Mouse (Mus musculus) liver, postnatal 0 days (tissue): ENCODE results near the gene Camta2. TPM values are rescaled to one million over a fixed set of nuclear protein-coding genes. Genes with fewer than 3 reads are reported as not detected.

Experiments
- ATAC-seq: fragments of 200-750 bp; cut with Nextera tagmentation; 2 replicates; pipeline ENCODE4 v1.8.0; 2017; ENCODE audit warnings: mild to moderate bottlenecking, moderate library complexity
- DNase-seq: peaks from one replicate; pipeline ENCODE4 v3.0.0-alpha.2; 2016
- H3K27ac ChIP-seq: fragments of 300-500 bp; sonication (generic); 2 replicates; pipeline ENCODE4 v1.5.1; 2014; ENCODE audit warnings: antibody characterized with exemption, moderate library complexity, mild to moderate bottlenecking, low read depth
- H3K27me3 ChIP-seq: fragments of 300-500 bp; sonication (generic); 2 replicates; pipeline ENCODE4 v1.6.1; 2014; ENCODE audit warnings: low read length, control low read depth, mixed read lengths; ENCODE audit not compliant: insufficient read depth
- H3K36me3 ChIP-seq: fragments of 300-500 bp; sonication (generic); replicated peaks from 2 replicates; pipeline ENCODE4 v1.6.1; 2014; ENCODE audit warnings: mild to moderate bottlenecking, control low read depth, low read length, moderate library complexity, mixed read lengths; ENCODE audit not compliant: insufficient read depth
- H3K4me1 ChIP-seq: fragments of 300-500 bp; sonication (generic); 2 replicates; pipeline ENCODE4 v1.6.1; 2014; ENCODE audit warnings: antibody characterized with exemption, mild to moderate bottlenecking, control low read depth; ENCODE audit not compliant: insufficient read depth
- H3K4me2 ChIP-seq: fragments of 300-500 bp; sonication (generic); 2 replicates; pipeline ENCODE4 v1.6.1; 2014; ENCODE audit warnings: low read depth, mild to moderate bottlenecking, low read length, moderate library complexity, mixed read lengths
- H3K4me3 ChIP-seq: fragments of 300-500 bp; sonication (generic); 2 replicates; pipeline ENCODE4 v1.5.1; 2014; ENCODE audit warnings: low read depth, low read length
- H3K9ac ChIP-seq: fragments of 300-500 bp; sonication (generic); replicated peaks from 2 replicates; pipeline ENCODE4 v1.6.1; 2014; ENCODE audit warnings: mild to moderate bottlenecking, moderate library complexity
- H3K9me3 ChIP-seq: fragments of 300-500 bp; sonication (generic); 2 replicates; pipeline ENCODE4 v1.6.1; 2016; ENCODE audit warnings: mild to moderate bottlenecking, control low read depth, low read length, mixed read lengths
- CTCF ChIP-seq: sonication (generic); IDR thresholded peaks from 2 replicates; pipeline ENCODE4 v1.5.1; 2016; ENCODE audit warnings: antibody characterized with exemption, low read depth
- EP300 ChIP-seq: IDR thresholded peaks from 2 replicates; pipeline ENCODE4 v1.6.1; 2016; ENCODE audit warnings: antibody characterized with exemption, low read depth, mild to moderate bottlenecking
- WGBS: fragments of 180-500 bp; shearing (Covaris S2); extraction: QIAGEN DNeasy Blood & Tissue Kit; methylation state at CpG from one replicate; pipeline ENCODE4 v1.1.7; 2014; ENCODE audit not compliant: insufficient replicate concordance; 5-methylcytosine and 5-hydroxymethylcytosine counted together
- polyA plus RNA-seq: library from polyadenylated mRNA; unstranded; fragments of >200 nt; fragmentation: Nextera tagmentation; extraction: Ambion mirVana; gene quantifications from 2 replicates; pipeline ENCODE4 v1.2.1, GENCODE M21; 2015

Camta2 gene
- 2.8 and 3.4 TPM in 2 replicates for polyA plus RNA-seq

- no peaks in the 10 kb centered on the region for H3K9me3 ChIP-seq
- H3K4me3 ChIP-seq, result peak within 1 kb of the TSS; percentile 74
- peak within 1 kb of the TSS; percentile 97 for H3K4me2 ChIP-seq
- peak within 1 kb of the TSS; percentile 81 for H3K27ac ChIP-seq
- H3K27me3 ChIP-seq, result no peaks in the 10 kb centered on the region
- under 1% methylated on average over 32 of the region's 55 CpGs for WGBS
- ATAC-seq (peak; percentile 58), DNase-seq (peak; percentile 82)
- TF ChIP-seq CTCF, result peak; percentile 63
- no peak for TF ChIP-seq EP300
- H3K4me1 ChIP-seq, result peaks cover 13% of the 10 kb centered on the region
- peak within 1 kb of the TSS; percentile 86 for H3K9ac ChIP-seq
- H3K36me3 ChIP-seq, result peaks cover 21% of the 10 kb centered on the region
These were observed at the start of gene Camta2 for GRCm38 (mm10) chr11:70687601-70688199. TSS of gene Camta2 (minus strand) at chr11:70688105.

DNA sequence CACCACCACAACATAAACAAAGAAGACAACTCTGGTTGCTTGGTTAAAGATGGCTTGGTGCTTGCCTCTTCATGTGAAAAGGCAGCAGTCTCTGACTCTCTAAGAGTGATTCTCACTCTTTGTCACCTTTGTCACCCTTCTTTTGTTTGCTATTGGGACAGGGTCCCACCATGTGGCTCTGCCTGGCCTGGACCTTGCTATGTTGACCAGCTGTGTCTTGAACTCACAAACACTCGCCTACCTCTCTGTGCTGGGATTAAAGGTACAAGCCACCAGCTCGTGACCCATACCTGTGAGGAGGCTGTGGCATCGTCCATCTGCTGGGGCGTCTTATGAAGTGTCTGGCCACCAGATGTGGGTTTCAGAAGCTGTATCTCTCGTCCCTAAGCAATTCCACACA lies 45.4 kb upstream of the Camta2 start:
- H3K9ac ChIP-seq, result no peak overlapping the region
- H3K27me3 ChIP-seq, result no peaks in the 10 kb centered on the region
- no peaks in the 10 kb centered on the region for H3K9me3 ChIP-seq
- ATAC-seq, result no peak
- H3K4me3 ChIP-seq, result no peak overlapping the region
- 52% methylated on average over 5 of the region's 5 CpGs for whole genome bisulfite sequencing
- no peak overlapping the region for H3K4me2 ChIP-seq
- H3K36me3 ChIP-seq, result peaks cover 4% of the 10 kb centered on the region
- TF ChIP-seq EP300 (no peak), CTCF (no peak)
- no peak for DNase-seq
- H3K4me1 ChIP-seq, result peaks cover 7% of the 10 kb centered on the region; the same call in 1 of the 2 replicates
- H3K27ac ChIP-seq, result no peak overlapping the region

DNA sequence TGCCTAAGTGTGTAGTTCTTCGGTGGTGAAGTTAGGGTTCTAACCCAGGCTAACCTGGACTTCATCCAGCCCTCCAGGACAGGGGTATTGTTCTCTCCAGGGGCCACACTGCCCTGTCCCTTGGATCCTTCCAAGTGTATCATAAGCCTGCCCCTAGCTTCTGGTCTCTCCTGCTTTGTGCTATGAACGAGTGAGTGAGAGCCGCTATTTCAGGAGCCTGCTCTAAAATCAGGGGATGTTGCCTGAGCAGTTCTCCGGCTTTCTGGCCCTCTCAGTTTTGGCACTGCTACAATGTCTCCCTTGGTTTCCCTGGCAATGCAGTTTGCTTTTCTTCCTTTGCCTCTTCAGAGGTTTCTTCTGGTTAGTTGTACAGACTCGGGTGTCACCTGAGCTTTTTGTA lies 43.3 kb upstream of the Camta2 start:
- H3K4me2 ChIP-seq, result peak overlapping the region; percentile 32; the same call in 1 of the 2 replicates
- 60% methylated on average over 5 of the region's 5 CpGs for WGBS
- TF ChIP-seq EP300 (no peak), CTCF (no peak)
- peaks cover 7% of the 10 kb centered on the region; the same call in 1 of the 2 replicates for H3K4me1 ChIP-seq
- 0 out of 2 replicates have a peak overlapping the region, but pooled peaks have one; percentile 38 for H3K9ac ChIP-seq
- peaks cover 20% of the 10 kb centered on the region for H3K36me3 ChIP-seq
- no peaks in the 10 kb centered on the region for H3K27me3 ChIP-seq
- ATAC-seq (no peak), DNase-seq (no peak)
- H3K27ac ChIP-seq, result peak overlapping the region; percentile 86
- H3K9me3 ChIP-seq, result no peaks in the 10 kb centered on the region
- no peak overlapping the region for H3K4me3 ChIP-seq

GRCm38 (mm10) chr11:70730427-70731038 lies 42.6 kb upstream of the Camta2 start:
- Histone ChIP-seq H3K4me3 (no peak overlapping the region), H3K4me1 (peaks cover 7% of the 10 kb centered on the region; the same call in 1 of the 2 replicates), H3K9ac (no peak overlapping the region), H3K27me3 (no peaks in the 10 kb centered on the region), H3K27ac (peak overlapping the region; percentile 86), H3K36me3 (peaks cover 26% of the 10 kb centered on the region), H3K9me3 (no peaks in the 10 kb centered on the region), H3K4me2 (peak overlapping the region; percentile 32; the same call in 1 of the 2 replicates)
- 42% methylated on average over 9 of the region's 9 CpGs for WGBS
- DNase-seq (peak; percentile 57), ATAC-seq (peak; percentile 91)
- no peak for TF ChIP-seq CTCF
- TF ChIP-seq EP300, result peak; percentile 54

- H3K4me3 ChIP-seq, result no peak overlapping the region
- peaks cover 41% of the 10 kb centered on the region for H3K36me3 ChIP-seq
- H3K4me1 ChIP-seq, result peaks cover 7% of the 10 kb centered on the region; the same call in 1 of the 2 replicates
- no peak for DNase-seq
- H3K9me3 ChIP-seq, result no peaks in the 10 kb centered on the region
- H3K27ac ChIP-seq, result no peak overlapping the region
- no peaks in the 10 kb centered on the region for H3K27me3 ChIP-seq
- ATAC-seq, result no peak
- no peak overlapping the region for H3K4me2 ChIP-seq
- 49% methylated on average over 5 of the region's 5 CpGs for WGBS
- TF ChIP-seq CTCF, result no peak
- no peak for TF ChIP-seq EP300
- H3K9ac ChIP-seq, result no peak overlapping the region
These were observed 39.5 kb upstream of the Camta2 start for GRCm38 (mm10) chr11:70727385-70727784.

DNA sequence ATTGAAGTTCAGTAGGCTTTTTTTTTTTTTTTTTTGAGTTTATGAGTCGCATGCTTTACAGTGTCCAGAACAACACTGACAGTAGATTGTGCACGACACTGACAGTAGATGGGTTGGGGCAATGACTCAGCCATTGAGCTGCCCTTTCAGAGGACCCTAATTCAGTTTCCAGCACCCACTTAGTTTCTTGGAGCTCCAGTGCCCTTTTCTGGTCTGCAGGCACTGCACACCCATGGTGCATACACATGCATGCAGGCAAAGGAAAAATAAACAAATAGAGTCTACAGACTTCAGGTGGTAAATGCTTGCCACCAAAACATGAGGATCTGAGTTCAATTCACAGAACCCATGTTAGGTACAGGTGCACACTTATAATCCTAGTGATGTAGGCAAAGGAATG lies 38.7 kb upstream of the Camta2 start:
- Histone ChIP-seq H3K4me3 (no peak overlapping the region), H3K4me1 (peaks cover 5% of the 10 kb centered on the region; the same call in 1 of the 2 replicates), H3K27ac (no peak overlapping the region), H3K36me3 (peaks cover 46% of the 10 kb centered on the region), H3K4me2 (no peak overlapping the region), H3K9ac (no peak overlapping the region), H3K9me3 (no peaks in the 10 kb centered on the region), H3K27me3 (no peaks in the 10 kb centered on the region)
- TF ChIP-seq CTCF (no peak), EP300 (no peak)
- WGBS, result 70% methylated on average over 2 of the region's 2 CpGs
- DNase-seq (no peak), ATAC-seq (no peak)
